Mouse (Mus musculus) regulatory T cell (primary cell): ENCODE measurements around the gene Cdv3.

Source experiments
- in situ Hi-C: fragments of 300-600 bp; cut with MboI, MseI; formaldehyde crosslinking; loops from one replicate; pipeline ENCODE4 v1.15.1; 2025; ENCODE audit warnings: high pct_unique_total_duplicates

The Cdv3 gene

DNA sequence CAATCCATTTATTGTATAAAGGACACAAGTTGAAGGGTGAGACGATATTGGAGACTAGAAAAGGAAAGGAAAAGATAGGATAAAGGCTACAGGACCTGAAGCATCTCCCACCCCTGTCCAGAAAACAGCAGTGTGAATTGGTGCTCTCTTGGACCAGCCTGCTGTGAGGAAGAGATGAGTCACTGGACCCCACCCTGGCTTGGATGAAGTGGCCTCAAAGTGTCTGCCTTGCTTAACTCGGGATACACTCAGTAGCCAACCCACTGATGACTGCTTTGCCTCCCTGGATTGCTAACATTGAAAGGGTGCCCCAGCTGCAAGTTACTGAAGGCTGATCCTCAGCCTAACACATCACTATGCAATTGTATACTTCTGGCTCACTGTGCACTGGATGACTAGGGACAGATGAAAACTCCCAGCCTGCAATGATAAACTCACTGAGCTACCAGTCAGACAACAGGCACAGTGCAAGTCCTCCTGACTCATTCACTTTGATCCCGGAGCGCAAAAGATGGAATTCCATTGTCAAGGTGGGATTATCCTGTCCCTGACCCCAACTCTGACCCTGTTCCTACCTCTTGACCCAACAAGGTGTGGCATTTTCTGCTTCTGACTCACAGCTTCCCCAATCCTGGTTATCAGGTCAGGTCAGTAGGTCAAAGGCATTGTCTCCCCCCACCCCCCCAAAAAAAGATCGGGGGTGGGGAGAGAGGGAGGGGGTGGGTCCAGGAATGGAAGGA, 6.8 kb upstream of the Cdv3 start:
- in situ Hi-C loops = loop anchor here (25.0 kb wide), 1 partner anchor 890 kb away; the partner anchor contains the start of gene Dnajc13

DNA sequence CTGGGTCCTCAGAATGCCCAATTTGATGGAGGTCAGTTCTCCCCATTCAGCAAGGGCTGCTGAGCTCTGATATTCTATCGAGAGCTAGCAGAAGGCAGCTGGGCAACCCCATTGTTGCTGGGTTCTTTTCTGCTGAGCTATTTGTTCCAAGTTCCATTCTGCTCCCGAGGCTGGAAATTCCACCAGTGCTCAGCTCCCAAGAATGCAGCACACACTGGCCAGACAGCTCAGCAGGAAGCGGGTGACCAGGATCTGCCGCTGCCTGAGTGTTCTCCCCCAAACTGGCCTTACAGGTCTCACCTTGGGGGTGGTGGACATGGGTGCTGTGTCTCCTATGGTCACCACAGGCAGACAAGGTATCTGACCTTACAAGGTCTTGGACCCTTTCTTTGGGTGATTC, 4.3 kb upstream of the Cdv3 start:
- in situ Hi-C loops = loop anchor here (5.0 to 25.0 kb wide), 2 partner anchors 258 to 892 kb away; partner anchors contain the start of genes Dnajc13 and Rab6b

DNA sequence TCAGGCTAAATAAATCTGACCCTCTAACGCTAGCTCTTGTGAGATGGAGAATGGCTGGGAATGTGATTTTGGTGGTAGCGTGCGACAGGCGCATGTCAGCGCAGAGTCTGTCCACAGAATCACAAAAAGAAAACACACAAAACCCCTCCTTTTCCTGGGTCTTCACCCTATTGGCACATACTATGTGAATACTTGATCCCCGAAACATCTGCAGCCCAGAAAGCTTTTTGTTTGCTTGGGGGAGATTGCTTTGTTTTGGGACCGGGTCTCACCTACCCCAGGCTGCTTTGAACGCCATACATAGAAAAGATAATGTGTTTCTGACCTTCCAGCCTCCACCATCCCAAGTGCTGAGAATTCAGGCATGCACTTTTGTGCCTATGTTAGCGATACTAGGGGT, 716 bp upstream of the Cdv3 start:
- in situ Hi-C loops = loop anchor here (5.0 to 25.0 kb wide), 2 partner anchors 254 to 896 kb away; partner anchors contain the start of genes Dnajc13 and Rab6b

DNA sequence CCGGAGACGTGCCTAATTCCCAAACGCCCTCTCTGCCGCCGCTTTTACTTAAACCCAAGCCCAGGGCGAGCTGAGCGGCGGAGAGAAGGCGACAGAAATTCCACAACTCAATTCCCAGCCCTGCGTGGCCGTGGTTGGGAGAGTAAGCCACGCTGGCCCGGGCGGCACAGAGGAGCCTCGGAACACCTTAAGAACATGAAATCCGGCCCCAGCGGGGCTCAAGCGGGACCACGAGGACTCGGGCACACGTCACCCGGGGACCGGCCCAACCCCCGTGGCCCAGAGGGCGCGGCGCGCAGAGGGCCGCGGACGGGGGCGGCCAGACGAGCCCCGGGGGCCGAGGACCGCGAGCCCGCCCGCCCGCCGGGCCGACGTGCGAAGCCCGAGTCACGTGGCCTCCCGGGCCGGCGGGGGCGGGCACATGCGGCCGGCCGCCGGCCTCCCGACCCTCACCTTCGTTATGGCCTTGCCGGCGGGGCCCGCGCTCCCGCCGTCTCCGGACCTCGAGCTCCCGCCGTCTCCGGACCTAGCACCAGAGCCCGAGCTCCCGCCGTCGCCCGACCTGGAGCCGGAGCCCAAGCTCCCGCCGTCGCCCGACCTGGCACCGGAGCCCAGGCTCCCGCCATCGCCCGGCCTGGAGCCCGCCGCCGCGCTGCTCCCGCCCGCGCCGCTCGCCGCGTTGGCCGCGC, 895 bp downstream of the Cdv3 start:
- in situ Hi-C loops = loop anchor here (5.0 to 25.0 kb wide), 2 partner anchors 252 to 898 kb away; partner anchors contain the start of genes Dnajc13 and Rab6b

DNA sequence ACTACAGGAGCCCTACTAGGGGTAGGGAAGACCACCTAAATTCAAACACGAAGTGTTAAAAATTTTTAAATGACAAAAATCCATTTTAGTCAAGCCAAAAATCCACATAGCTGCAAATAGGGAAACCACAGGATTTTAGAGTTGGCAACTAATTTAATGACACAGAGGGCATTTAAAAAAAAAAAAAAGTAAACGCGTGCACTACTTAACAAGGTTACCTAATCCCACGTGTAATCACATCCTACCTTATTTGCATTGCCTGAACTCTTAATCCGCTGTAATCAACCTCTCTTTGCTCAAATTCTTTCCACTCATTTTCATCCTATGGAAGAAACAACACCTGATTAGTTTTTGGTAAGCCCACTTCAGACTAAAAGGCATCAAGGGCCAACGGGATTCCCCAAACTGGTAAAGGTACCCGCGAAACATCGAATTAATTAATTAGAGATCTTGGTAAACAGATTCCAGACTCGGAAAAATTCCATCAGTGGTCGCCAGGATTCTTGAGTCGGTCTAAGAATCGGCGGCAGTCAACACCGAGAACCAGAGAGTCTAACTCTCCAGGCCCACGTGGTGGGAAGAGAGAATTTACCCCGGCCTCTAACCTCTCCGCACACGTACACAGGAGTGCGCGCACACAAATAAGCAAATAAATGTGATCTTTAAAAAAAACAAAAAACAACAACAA, 1.8 kb downstream of the Cdv3 start:
- in situ Hi-C loops = loop anchor here (25.0 kb wide), 1 partner anchor 898 kb away; the partner anchor contains the start of gene Dnajc13

DNA sequence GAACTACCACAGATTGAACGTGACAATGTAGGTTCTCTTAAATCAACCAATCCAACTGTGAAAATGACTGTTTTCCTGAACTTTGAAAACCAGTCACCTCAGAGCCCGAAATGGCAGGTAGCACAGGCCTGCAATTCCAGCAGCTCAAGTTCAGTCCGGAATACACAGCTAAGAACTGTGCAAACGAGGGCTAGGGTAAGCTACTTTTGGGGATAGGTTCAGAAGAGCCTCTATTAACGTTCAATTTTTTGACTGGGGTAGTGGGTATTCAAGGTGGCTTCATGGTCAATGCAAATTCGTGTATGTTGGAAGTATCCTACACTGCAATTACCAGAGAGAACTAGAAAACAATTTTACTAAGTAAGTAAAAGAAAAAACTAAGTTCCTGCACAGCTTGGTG, 2.6 kb downstream of the Cdv3 start:
- in situ Hi-C loops = loop anchor here (25.0 kb wide), 1 partner anchor 899 kb away; the partner anchor contains the start of gene Dnajc13

DNA sequence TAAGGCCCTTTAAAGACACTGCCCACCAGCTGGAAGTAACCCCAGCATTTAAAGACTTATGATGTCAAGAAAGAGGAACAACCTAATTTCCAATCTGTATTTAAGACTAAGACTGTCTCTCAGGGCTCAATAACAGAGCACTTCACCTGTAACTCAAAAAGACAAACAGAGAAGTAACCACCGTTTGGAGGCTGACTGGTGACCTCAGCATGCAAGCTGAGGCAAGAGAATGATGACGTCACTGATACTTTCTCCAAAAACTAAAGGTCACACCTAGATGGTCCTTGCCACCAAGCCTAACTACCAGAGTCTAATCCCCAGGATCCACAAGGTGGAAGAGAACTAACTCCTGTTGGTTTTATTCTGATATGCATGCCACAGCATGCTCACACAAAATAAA, 5.0 kb downstream of the Cdv3 start:
- in situ Hi-C loops = loop anchor here (25.0 kb wide), 1 partner anchor 902 kb away; the partner anchor contains the start of gene Dnajc13

DNA sequence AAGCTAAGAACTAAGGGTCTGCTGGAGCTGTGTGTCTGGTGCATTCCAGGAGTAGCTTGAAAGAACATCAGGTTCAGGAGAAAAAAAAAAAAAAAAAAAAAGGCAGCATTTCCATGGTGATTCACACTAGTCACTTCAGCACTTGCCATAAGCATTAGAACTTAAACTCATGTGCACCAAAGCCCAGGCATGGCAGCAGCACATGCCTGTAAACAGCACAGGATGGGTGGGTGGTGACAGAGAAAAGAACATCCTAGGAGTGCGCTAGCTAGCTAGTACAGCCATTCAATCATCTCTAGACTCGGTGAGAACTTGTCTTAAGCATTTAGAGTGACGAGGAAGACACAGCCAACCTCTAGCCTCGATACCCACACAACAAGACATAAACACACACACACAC, 7.1 kb downstream of the Cdv3 start:
- in situ Hi-C loops = loop anchor here (5.0 to 25.0 kb wide), 2 partner anchors 36 to 904 kb away; partner anchors contain the start of gene Dnajc13

DNA sequence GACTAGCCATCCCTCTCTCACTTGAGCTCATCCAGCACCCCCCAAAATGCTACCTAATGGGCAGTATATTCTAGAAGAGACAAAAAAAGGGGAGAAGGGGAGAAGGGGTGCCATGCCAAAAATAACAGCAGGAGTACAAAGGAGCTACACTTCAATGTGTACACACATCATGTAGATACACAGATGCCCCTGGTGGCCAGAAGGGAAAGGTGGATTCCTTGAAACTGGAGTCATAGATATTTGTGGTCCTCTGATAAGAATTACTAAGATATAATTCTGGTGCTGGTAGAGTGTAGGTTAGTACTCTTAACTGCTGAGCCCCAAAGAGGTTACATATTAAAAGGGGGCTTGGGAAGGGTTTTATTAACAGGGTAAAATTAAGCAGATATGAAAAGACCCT, 7.7 kb downstream of the Cdv3 start:
- in situ Hi-C loops = loop anchor here (5.0 to 25.0 kb wide), 2 partner anchors 36 to 904 kb away; partner anchors contain the start of gene Dnajc13

DNA sequence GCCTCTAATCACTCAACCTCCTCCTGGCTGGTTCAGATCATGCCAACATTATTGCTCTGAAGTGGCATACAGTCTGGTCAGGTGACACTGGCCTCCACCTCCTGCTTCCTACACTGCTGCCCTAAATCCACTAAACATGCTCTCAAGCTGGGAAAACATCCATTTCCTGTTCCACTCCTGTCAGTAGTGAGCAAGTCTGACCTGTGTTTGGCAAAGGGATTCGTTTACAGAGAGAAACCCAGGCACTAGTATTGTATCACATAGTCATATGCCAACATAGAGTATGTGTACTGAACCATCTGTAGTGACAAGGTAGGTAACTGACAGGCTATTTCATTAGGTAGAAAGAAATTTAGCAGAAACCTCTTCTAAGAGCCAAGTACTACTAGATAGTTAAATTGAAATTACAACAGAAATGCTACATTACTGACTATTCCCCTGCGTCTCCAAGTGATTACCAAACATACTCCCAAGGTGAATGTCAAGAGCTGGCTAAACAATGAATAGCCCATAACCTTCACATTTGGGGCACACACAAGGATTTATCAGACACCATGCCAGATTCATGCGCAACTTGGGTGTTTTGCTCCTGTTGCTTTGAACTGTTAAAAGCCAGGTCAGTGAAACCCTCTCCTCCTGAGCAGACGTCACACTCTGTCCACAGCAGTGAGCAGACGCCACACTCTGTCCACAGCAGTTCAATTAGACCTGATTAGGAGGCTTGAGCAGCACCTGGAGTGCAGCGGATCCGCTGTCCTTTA, 12.0 kb downstream of the Cdv3 start:
- in situ Hi-C loops = loop anchor here (25.0 kb wide), 1 partner anchor 909 kb away; the partner anchor contains the start of gene Dnajc13

DNA sequence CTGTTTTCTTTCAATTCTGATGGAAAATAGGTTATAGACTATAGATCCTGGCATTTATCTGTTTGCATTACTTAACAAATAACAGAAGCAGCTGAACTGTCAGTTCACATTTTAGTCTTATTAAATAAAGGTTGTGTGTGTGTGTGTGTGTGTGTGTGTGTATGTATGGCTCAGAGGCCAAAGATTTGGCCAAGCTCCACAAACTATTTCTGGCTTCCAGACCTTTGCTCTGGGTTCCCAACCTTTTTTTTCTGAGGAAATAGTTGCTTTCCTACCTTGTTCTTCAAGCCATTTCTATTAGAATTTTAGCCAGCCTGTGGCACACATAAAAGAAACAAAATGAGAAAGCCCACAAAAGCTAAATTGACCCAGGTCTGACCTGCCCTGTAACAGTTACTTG, 16.8 kb downstream of the Cdv3 start:
- in situ Hi-C loops = loop anchor here (25.0 kb wide), 1 partner anchor 814 kb away; no protein-coding TSS in a partner anchor

DNA sequence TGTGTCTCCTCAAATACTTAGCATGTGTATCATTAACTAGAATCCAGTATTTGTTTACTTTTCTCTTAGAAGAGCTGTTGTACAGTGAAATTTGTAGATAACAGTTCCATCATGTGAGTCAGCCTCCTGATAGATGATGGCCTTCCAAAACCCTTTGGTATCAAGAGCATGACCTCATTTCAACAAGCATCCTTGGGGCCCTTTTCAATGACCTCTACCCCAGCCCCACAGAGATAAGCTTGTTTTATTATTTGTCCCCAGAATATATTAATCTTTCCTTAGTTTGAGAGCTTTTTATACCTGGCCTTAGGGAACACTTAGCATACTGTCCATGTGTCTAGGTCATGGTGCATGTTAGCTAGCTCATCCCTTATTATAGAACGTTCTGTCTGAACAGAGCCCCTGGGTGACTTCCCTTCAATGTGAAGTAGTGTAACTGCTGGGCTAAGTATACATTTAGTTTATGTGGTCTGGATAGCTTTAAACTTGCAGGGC, 17.6 kb downstream of the Cdv3 start:
- in situ Hi-C loops = loop anchor here (25.0 kb wide), 1 partner anchor 814 kb away; no protein-coding TSS in a partner anchor

DNA sequence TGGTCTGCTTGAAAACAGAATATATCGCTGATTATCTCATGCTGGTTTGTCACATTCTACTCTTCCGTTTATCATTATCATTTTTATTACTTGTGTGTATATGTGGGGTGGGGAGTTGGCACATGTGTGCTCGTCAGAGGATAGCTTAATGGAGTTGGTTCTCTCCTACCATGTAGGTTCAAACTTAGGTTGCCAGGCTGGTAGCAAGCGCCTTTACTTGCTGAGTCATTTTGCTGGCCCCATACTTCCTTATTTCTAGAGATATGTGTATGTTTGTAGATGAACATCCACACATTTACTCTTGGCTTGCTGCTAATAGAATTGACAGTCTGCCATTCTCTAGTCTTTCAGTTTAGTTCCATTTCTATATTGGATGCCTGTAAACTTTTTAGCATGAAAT, 18.6 kb downstream of the Cdv3 start:
- in situ Hi-C loops = loop anchor here (25.0 kb wide), 1 partner anchor 815 kb away; no protein-coding TSS in a partner anchor

DNA sequence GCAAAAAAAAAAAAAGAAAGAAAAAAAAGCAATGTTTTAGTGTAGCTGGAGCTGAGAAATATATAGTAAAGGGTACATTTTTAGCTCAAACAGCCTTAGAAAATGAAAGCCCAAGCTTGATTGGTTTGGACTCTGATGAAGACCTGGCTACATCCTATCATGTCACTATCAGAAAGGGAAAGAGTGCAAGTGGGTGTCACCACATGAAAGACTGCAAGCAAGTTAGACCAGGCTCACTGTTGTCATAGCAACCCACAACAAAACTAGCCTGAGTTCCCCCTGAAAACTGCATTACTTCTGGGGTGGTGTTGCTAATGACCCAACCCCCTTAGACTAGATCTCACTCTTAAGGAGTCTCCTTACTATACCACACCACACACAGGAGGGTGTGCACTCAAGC, 28.7 kb downstream of the Cdv3 start:
- in situ Hi-C loops = loop anchor here (25.0 kb wide), 1 partner anchor 825 kb away; no protein-coding TSS in a partner anchor

DNA sequence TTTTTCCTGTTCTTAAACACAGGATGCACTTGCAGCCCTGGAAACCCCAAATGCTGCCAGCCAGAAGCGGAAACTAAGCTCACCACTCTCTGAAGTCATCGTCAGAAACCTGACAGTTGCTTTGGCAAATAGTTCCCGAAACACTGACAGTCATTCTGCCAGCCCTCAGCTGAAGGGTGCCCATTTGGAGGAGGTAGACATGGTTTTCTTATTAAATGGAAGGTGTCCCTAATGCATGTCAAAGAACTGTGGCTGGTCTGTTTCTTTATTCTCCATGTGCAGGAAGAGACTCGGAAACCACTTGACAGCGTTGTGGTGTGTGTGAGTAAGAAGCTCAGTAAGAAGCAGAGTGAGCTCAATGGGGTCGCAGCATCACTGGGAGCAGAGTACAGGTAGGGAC, 33.0 kb downstream of the Cdv3 start:
- in situ Hi-C loops = loop anchor here (25.0 kb wide), 1 partner anchor 830 kb away; no protein-coding TSS in a partner anchor

DNA sequence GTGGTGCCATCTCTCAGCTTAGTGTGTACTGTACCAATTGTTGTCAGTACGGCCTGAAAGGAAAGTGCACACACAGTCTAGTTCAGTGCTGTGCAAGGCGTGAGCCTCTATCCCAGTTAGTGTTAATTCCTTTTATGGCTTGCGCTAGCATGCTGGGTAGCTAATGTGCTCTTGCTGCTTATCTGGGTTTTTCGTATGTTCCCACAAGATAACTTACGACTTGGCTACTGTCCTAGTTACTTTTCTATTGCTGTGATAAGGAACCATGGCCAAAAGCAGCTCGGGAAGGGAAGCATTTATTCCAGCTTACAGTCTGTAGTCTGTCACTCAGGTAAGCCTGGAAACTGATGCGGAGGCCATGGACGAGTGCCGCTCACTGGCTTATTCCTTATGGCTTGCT, 39.2 kb downstream of the Cdv3 start:
- in situ Hi-C loops = loop anchor here (25.0 kb wide), 1 partner anchor 836 kb away; no protein-coding TSS in a partner anchor

DNA sequence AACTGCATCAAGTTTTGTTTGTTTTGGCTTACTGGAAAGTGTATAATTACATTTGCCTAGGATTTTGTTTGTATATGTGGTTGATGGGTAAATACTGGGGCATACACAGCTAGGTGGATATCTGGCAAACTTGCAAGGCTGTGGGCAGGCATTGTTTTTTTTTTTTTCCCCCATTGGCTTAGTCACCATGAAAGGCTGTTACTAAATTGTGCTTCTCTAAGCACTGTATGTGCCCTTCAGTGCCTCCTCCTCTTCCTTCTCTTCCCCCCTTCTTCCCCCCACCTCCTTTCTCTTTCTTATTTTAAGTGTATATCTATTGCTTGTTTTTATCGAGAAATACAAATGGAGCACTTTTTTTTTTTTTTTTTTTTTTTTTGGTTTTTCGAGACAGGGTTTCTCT, 41.0 kb downstream of the Cdv3 start:
- in situ Hi-C loops = loop anchor here (5.0 to 25.0 kb wide), 2 partner anchors 33 to 838 kb away; no protein-coding TSS in a partner anchor

DNA sequence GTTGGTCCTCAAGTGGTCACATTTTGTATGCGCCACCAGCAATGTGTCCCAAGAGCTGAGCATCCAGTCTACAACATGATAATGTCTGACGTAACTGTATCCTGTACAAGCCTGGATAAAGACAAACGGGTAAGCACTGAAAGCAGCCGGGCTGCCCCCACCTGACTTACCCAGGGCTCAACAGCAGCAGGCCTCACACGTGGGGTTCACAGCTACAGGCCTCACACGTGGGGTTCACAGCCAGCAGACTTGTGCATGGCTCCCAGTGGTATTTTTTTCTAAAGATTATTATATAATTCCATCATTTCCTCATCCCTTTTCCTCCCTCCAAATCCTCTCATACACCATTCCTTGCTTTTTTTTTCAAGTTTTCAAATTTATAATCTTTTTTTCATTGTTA, 55.8 kb downstream of the Cdv3 start:
- in situ Hi-C loops = loop anchor here (10.0 kb wide), 1 partner anchor 685 kb away; the partner anchor contains the start of genes Anapc13 and Cep63

DNA sequence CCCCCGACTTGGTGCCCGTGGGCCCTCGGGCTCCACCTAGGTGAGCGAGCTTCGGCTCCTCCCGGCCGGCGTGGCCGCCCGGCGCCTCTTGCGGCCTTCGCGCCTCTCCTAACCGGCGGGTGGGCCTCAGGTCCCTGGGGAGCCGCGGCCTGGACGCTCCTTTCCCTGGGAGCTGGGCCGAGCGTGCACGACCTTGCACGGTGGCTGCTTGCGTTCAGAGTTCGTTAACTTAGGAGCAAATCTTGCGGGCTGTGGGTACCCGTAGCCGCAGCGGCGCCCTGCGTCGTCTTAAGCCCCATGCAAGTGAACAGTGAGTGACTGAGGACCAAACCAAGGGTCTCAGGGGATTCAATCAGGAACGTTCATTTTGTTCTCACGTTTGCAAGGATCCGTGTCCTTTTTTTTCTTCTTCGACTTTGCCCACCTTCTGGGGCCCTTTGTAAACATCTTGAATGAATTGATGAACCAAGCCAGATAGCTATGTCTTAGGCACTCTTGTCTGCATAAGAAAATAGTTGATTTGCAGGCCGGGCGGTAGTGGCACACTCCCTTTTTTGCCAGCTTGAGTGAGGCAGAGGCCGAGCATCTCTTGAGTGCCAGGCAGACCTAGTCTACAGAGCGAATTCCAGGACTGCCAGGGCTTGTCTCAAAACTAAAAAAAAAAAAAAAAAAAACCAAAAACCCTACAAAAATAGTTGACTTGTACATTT, 60.2 kb downstream of the Cdv3 start:
- in situ Hi-C loops = loop anchor here (10.0 kb wide), 1 partner anchor 681 kb away; the partner anchor contains the start of genes Anapc13 and Cep63
